Mouse (Mus musculus) kidney, adult 18-20 months (tissue): Measurements from ENCODE around the gene Kcna5.

Experiments used
- DNase-seq: peaks from one replicate; pipeline ENCODE4 v3.0.0; 2021

The Kcna5 gene

DNA sequence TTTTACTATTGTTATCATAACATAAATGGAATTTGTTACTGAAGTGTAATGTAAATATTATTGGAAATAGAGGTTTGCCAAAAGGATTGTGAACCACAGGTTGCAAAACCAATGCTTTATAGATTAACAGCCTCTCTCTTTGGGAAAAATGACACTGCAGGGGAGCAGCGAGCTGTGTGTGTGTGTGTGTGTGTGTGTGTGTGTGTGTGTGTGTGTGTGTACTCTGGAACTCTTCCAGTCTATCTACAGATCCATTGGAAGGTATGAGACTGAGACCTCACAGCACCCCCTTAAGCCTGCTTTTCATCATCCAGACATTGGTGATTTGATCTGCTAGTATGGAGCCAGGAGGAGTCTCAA lies 679 bp upstream of the Kcna5 start:
- DNase-seq: no peak

DNA sequence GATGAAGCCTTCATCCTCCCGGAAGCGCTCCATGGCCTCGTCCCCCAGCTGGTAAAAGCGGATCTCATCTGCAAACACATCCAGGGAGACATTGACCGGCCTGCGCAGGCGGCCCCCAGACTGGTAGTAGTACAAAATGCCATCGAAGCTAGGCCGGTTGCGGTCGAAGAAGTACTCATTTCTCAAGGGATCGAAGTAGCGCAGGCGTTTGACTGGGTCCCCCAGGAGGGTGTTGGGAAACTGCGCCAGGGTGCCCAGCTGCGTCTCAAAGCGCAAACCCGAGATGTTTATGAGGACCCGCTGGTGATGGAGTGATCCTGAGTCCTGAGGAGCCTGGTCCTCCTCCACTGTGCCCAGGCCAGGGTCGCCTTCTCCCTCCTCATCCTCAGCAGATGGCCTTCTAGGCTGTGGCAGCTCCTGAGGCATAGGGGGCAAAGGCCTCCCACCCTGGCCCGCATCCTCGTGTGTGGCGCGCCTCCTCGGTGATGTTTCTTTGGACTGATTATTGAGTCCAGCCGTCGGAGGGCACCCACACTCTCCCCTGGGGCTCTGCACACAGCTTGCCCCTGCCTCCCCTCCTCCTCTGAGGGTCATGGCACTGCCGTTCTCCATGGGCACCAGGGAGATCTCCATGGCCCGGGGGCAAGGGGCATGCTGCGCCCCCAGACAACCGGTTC lies 543 bp downstream of the Kcna5 start:
- DNase-seq: no peak

DNA sequence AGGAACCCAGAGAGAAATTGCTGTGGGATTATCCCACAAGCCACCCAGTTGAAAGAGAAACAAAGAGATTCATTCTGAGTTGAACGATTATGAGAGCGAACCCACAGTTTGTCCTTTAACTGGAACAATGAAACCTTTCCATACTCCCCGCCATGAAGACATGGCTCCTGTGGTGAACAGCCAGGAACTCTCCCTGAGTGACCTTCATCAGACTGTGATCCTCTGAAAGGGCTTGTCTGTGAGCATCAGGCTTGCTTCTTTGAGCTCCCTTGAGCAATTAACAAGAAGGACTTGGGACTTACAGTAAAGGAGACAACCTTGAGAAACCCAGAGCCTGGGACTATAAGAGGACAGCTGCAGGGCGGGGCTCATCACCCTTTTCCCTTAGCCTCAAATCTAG lies 3.9 kb downstream of the Kcna5 start:
- no peak for DNase-seq

DNA sequence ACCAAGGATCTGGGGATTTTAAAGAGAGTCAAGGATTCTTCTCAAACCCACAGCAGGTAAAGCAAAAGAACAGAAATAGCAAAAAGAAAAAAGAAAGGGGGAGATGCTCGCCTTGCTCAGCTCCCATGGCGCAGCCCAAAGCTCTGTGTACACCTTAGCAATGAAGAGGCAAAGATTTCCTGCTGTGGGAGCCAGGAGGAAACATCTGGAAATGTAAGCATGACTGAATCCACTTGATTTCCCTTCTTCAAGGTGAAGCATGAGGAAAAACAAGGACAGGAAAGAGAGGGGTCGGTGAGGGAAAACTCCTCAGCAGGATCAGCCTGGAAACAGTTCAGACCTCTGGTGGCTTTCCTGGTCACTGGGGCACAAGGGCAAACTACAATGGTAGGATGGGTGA lies 5.2 kb downstream of the Kcna5 start:
- no peak for DNase-seq

DNA sequence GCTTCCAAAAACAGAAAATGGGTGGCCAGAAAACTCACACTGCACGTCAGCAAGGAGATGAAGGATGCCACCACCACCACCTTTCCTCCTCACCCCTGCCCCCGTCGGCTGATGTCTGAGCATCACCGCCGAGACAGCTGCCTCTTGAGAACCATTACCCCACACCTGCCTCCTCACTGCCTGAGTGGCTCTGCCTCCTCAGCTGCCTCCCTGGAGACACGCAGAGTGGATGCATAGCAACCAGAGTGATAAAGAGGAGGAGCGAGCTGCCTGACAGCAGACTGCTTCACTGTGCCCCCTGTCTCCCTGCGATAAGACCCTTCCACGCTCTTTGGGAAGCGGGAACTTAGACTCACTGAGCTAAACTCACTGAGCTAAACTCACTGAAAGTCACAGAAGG lies 20.5 kb downstream of the Kcna5 start:
- no peak for DNase-seq

DNA sequence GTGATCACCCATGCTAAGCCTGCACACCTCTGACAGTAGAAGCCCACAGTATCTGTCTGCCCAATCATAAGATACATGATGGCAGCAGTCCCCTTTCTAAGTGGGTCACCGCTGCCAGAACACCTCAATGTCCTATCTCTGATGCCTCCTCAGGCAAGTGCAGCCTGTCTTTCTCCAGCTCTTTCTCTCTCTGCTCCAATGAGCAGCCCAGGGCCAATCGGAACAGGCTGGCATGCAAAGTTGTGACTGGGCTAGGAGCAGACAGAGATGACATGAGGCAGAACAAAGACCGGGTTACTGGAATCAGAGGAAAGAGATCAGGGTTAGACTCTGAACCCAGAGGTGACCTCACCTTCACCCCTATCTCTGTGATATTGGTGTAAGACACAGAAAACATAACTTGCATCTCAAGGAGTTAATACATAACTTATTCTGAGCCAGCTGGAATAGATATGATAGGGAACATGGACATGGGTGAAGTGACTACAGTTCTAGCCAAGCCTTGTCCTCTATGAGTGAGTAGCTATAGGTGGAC lies 21.4 kb downstream of the Kcna5 start:
- no peak for DNase-seq

DNA sequence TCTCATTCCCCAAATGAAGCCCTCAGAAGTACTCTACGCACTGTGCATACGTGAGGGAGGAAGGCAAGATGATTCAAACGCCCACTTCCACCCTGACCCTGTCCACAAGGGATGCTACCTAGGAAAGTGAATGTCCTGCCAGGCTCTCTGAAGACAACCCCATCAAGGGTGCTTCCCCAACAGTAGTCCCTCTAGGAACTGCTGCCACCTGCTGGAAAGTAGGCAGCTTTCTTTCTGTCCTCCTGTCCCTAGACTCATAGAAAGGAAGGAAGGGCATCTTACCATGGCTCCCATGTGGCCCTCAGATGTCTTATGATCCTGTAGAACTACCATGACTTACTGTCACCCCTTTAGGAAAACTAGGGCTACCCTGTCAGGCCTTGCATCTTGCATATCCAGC lies 22.1 kb downstream of the Kcna5 start:
- DNase-seq: peak; percentile 19

DNA sequence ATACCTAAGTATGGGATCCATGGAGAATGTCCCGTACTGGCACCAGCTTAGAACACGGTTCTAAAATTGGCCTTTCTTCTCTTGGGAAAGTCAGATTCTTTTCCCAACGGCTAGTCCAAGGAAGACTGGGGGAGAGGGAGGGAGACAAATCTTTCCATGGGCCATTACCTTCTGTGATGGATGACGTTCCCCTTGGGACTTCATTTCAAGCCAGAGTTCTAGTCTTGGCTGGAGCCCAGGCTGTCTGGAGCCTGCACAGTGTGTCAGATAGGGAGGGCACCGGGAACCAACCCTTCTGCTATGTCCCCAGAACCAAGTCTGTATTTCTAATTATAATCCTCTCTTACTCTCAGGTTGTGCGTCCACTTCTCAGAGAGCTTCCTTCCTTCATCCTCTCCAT lies 26.5 kb downstream of the Kcna5 start:
- DNase-seq: no peak

DNA sequence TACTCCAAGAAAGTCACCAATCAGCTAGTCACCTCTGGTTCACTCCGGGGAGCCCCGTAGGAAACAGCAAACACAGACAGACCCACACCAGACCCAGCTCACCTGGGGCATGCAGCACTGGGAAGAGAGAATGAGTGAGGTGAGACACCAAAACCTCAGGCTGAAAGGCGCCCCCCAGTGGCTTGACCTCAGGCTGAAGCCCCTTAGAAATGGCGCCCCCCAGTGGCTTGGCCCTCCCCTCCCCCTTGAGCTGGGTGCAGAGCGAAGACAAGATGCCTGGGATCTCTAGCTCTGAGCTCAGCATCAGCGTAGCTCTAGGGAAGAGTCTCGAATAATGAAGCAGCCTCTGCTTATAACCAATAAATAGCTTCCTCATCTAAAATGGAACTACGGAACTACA lies 31.3 kb downstream of the Kcna5 start:
- no peak for DNase-seq

DNA sequence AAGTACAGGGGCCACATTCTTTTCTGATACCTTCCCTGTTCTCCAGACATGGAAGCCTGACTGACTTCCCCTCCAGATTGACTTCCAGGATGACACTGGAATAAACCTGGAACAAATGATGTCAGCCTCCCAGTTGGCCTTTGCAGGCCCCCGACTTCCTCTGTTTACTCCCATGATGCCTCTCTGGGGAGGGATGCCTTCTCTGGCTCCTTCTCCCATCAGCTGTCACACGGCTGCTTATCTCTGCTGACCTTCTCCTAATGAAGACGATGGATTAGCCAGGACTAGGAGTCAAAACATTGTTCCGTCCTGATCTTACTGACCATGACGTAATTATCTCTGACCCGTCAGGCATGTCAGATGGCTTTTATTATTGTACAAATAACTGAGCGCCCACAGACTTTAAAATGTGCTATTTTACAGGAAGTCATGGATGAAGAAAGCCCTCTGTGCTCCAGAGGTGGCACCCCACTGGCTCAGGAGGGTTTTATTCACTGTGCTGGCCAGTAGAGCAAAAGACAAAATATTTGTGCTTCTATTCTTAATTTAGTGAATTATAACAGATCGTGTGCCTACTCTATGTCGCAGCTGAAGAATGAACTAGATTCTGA lies 32.4 kb downstream of the Kcna5 start:
- peak; percentile 6 for DNase-seq

DNA sequence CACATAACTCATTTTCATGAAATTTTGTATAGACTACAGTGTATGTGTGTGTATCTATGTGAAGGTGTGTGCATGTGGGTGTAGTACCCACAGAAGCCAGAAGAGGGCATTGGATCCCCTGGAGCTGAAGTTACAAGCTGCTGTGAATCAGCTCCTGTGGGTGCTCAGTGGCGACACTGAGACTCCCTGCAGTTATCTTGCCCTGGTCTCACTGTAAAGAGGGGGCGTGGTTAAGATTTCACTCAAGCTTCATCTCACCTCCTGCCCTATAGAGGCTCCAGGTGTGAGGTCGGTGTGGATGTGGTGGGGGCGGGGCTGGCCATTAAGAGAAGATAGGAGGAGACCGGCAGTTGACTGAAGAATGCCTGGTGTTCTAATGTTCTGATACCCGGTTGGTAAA lies 34.2 kb downstream of the Kcna5 start:
- no peak for DNase-seq

DNA sequence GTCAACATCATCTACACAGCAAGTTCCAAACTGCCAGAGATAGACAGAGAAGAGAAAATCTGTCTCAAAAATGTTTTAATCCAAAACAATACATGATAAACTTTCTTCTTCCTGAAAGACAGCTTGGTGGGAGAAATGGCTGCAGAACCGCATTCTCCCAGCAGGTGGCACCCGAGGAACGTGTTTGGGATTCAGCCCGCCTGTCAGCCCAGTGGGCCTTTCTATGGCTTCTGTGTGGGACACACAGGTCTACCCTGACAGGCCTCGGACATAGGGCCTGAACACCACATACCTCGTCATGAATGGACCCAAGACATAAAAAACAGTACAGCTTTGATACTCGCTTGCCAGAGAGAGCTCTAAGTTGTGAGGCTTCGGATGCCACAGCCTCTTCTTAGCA lies 35.1 kb downstream of the Kcna5 start:
- DNase-seq: peak; percentile 84

DNA sequence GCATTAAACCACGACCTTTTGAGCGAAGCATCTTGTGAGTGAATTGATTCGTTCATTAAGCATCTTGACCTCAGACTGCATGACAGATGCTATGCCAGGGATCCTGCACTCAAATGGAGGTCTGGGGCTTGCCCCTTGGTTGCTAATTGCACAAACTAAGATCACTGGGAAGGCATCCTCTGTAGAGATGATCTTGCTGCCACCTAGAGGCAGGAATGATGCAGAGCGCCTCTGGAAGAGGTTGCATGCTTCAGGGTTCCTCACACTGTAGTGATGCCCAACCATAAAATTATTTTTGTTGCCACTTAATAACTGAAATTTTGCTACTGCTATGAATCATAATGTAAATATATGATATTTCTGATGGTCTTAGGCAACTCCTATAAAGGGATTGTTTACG lies 37.3 kb downstream of the Kcna5 start:
- DNase-seq: peak; percentile 50

DNA sequence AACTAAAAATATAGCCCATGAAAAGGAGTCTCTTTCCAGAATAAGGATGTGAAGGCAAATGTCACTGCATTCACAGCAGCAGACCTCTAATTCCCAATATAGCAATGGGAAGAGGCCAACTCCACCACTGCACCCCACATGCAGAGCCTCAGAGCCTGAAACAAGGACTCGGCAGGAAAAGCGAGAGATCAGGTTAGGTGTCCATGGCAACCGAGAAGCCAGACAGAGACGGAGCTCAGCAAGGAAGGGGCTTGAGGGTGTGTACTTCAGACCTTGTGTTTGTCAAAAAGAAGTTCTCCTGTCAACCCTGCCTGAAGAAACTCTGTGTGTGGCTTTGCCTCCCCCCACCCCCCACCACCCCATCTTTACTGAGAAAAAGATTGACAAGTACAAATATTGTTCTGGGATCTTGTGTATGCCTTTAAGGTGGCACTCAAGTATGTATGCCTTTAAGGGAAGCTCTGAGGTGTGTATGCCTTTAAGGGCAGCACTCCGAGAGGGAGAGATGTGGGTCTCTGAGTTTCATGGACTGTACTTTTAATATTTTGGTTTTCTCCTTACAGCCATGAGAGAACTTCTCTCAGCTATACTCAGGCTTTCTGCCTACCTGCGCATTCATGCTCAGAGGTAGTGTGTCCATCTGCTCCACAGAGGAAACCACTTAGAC lies 37.9 kb downstream of the Kcna5 start:
- no peak for DNase-seq

DNA sequence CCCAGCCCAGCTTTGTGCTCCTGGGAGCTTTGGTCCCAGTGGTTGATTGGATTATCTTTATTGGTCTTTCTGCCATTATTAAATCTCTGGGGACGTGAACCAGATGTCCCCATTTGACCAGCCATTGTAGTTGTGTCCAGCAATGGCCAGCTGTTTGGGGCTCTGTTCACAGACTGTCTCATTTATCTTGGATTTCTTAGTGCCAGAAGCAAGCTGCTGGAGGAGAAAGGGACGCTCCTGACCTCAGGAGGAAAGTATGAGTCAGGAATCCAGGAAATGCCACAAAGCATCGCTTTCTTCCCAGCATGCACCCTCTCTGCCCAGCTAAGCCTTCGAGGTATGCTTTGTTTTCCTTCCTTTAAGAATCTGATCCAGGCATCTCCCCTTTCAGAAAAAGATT lies 48.1 kb downstream of the Kcna5 start:
- no peak for DNase-seq

DNA sequence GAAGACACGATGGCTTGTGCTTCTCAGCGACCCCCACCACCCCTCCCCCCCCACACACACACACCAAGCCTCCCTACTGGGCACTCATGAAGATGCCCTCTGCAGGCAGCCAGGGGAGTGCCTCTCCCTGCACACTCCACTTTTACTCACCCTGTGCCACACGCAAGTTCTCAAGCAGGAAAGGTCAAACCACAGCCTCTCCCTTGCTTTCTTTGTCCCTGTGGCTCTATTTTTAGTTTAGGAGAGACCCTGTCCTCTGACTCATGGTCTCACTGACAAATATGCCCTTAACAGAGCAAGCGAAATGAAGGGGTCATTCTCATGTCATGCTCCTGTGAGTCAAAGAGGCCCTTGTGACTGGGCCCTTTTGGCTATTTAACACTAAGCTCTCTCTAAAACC lies 50.3 kb downstream of the Kcna5 start:
- no peak for DNase-seq

DNA sequence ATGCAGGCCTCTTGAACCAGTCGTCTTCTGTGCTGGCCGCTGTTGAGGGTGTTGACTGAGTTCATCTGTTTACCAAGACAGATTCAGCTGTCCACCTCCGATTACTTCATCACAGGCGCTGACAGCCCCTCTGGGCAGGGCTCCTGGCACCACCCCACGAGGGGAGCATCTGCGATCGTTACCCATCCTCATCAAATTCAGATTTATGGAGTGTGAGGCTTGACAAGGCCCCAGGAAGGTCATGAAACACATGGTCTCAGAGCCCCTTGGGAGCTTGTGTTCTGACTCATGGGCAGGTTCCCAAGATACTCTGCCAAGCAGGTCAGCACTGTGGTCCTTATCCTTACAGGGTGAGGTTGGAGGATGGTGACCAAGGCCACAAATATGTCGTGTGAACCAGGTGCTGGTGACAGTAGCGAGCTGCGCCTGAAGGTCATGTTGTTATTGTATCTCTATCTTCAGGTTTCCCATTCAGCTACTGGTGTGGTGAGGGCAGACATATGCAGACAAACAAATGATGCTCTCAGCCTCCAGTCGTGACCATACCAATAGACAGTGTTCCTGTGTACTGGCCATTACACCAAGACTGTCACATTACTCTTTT lies 51.8 kb downstream of the Kcna5 start:
- no peak for DNase-seq
